Mouse (Mus musculus): ENCODE measurements around the gene Cep55. TPM values are rescaled to one million over a fixed set of nuclear protein-coding genes. Genes with fewer than 3 reads are reported as not detected.

Gene Cep55
- polyA plus RNA-seq, 2 experiments: 21.0 to 22.0 TPM

GRCm38 (mm10) chr19:38042261-38042722 lies 12.5 kb upstream of the Cep55 start:
- Histone ChIP-seq H3K4me2 (replicated peaks; ENCODE audit: low read depth, low read length, severe bottlenecking) (peak overlapping the region; percentile 79), H3K4me1 (ENCODE audit: control insufficient read depth, insufficient read depth, low read length) (peaks cover 8% of the 10 kb centered on the region), H3K9ac (ENCODE audit: low read depth, low read length, severe bottlenecking) (peak overlapping the region; percentile 35), H3K4me3 (replicated peaks; ENCODE audit: low read length) (peak overlapping the region; percentile 50), H3K36me3 (ENCODE audit: control insufficient read depth, insufficient read depth, low read length) (no peaks in the 10 kb centered on the region), H3K27ac (replicated peaks; ENCODE audit: low read depth, low read length) (no peak overlapping the region), H3K27me3 (ENCODE audit: control insufficient read depth, insufficient read depth, low read length) (no peaks in the 10 kb centered on the region), H3K9me3 (ENCODE audit: control insufficient read depth, low read length) (no peaks in the 10 kb centered on the region)
- TF ChIP-seq POLR2A (IDR thresholded peaks at IDR 0.05; ENCODE audit: borderline replicate concordance, extremely low read depth, insufficient read depth, insufficient read length): no peak
- DNase-seq (ENCODE audit: low spot score): peak; percentile 57
- ATAC-seq (ENCODE audit: low FRiP score, low read depth): peak; percentile 80
- 18% methylated on average over 5 of the region's 5 CpGs for WGBS

DNA sequence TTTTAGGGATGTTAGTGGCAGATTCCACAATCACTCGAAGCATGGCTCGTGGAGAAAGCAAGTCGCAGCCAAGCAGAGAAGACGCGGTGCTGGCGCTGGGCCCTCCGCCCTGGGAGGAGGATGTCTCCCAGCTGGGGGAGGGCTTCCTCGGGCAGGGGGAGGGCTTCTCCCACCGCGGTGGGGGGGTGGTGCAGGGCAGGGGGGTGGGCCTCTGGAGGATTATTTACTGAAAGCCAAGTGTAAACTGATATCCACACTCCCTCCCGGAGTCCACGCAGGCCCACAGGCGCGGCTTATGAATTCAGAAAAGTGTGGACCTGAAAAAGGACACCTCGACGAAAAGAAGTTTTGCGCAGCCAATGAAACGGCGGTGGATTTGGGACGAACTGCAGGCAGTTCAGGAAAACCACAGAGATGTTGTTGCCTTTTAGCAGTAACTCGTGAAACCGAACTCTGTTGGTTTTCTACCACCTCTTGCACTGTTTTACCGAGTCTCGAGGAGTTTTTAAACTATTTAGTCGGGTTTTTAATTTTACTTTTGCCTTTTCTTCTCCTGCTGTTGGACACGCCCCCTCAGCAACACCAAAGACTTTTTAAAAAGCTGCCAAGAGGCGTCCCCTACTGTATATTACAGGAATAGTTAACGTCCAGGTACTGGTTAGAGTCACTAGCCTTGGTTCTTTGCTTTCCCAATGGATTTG lies 11.4 kb upstream of the Cep55 start, which contains the start of gene Myof:
Gene Myof (minus strand): TSS at position 297 of the 701 bp plus-strand sequence.
- no peak for TF ChIP-seq POLR2A (IDR thresholded peaks at IDR 0.05; ENCODE audit: borderline replicate concordance, extremely low read depth, insufficient read depth, insufficient read length)
- Histone ChIP-seq H3K36me3 (ENCODE audit: control insufficient read depth, insufficient read depth, low read length) (no peaks in the 10 kb centered on the region), H3K27me3 (ENCODE audit: control insufficient read depth, insufficient read depth, low read length) (no peaks in the 10 kb centered on the region), H3K4me3 (replicated peaks; ENCODE audit: low read length) (peak within 1 kb of the TSS; percentile 50), H3K4me1 (ENCODE audit: control insufficient read depth, insufficient read depth, low read length) (peaks cover 8% of the 10 kb centered on the region), H3K9me3 (ENCODE audit: control insufficient read depth, low read length) (no peaks in the 10 kb centered on the region), H3K4me2 (replicated peaks; ENCODE audit: low read depth, low read length, severe bottlenecking) (peak within 1 kb of the TSS; percentile 79), H3K27ac (replicated peaks; ENCODE audit: low read depth, low read length) (peak within 1 kb of the TSS; percentile 78), H3K9ac (ENCODE audit: low read depth, low read length, severe bottlenecking) (peak within 1 kb of the TSS; percentile 65)
- ATAC-seq (ENCODE audit: low FRiP score, low read depth): peak; percentile 75
- DNase-seq (ENCODE audit: low spot score): peak; percentile 79
- WGBS: under 1% methylated on average over 28 of the region's 28 CpGs

GRCm38 (mm10) chr19:38045198-38045597 lies 9.6 kb upstream of the Cep55 start:
- Histone ChIP-seq H3K27ac (replicated peaks; ENCODE audit: low read depth, low read length) (no peak overlapping the region), H3K9me3 (ENCODE audit: control insufficient read depth, low read length) (no peaks in the 10 kb centered on the region)
- no peak for ATAC-seq (ENCODE audit: low FRiP score, low read depth)

DNA sequence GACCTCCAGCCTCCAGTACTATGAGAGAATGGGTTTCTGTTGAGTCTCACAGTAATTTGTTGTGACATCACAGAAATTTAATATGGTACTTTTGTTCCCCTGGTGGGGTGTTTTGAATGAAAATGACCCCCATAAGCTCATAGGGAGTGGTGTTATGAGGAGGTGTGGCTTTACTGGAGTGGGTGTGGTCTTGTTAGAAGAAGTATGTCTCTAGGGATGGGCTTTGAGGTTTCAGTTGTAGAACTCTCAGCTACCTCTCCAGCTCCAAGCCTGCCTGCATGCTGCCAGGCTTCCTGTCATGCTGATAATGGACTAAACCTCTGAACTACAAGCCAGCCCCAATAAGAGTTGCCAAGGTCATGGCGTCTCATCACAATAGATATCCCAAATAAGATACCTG lies 5.1 kb upstream of the Cep55 start:
- no peak for TF ChIP-seq POLR2A (IDR thresholded peaks at IDR 0.05; ENCODE audit: borderline replicate concordance, extremely low read depth, insufficient read depth, insufficient read length)
- Histone ChIP-seq H3K36me3 (ENCODE audit: control insufficient read depth, insufficient read depth, low read length) (no peaks in the 10 kb centered on the region), H3K27ac (replicated peaks; ENCODE audit: low read depth, low read length) (no peak overlapping the region), H3K4me3 (replicated peaks; ENCODE audit: low read length) (no peak overlapping the region), H3K9me3 (ENCODE audit: control insufficient read depth, low read length) (no peaks in the 10 kb centered on the region), H3K4me1 (ENCODE audit: control insufficient read depth, insufficient read depth, low read length) (peaks cover 4% of the 10 kb centered on the region; the same call in 1 of the 2 replicates), H3K9ac (ENCODE audit: low read depth, low read length, severe bottlenecking) (no peak overlapping the region), H3K4me2 (replicated peaks; ENCODE audit: low read depth, low read length, severe bottlenecking) (no peak overlapping the region), H3K27me3 (ENCODE audit: control insufficient read depth, insufficient read depth, low read length) (no peaks in the 10 kb centered on the region)
- ATAC-seq (ENCODE audit: low FRiP score, low read depth): no peak
- 92% methylated on average over 1 of the region's 1 CpGs for WGBS
- DNase-seq (ENCODE audit: low spot score): no peak

More at GRCm38 (mm10) chr19:38045198-38045597, 9.6 kb upstream of the Cep55 start:
- Histone ChIP-seq H3K4me3 (replicated peaks; ENCODE audit: low read length) (no peak overlapping the region), H3K9ac (ENCODE audit: low read depth, low read length, severe bottlenecking) (no peak overlapping the region), H3K4me2 (replicated peaks; ENCODE audit: low read depth, low read length, severe bottlenecking) (no peak overlapping the region), H3K36me3 (ENCODE audit: control insufficient read depth, insufficient read depth, low read length) (no peaks in the 10 kb centered on the region), H3K27me3 (ENCODE audit: control insufficient read depth, insufficient read depth, low read length) (no peaks in the 10 kb centered on the region), H3K4me1 (ENCODE audit: control insufficient read depth, insufficient read depth, low read length) (peaks cover 8% of the 10 kb centered on the region)
- 90% methylated on average over 3 of the region's 3 CpGs for WGBS
- TF ChIP-seq POLR2A (IDR thresholded peaks at IDR 0.05; ENCODE audit: borderline replicate concordance, extremely low read depth, insufficient read depth, insufficient read length): no peak
- no peak for DNase-seq (ENCODE audit: low spot score)

GRCm38 (mm10) chr19:38053227-38054041 lies 1.4 kb upstream of the Cep55 start:
- DNase-seq (ENCODE audit: low spot score) (peak; percentile 51), ATAC-seq (ENCODE audit: low FRiP score, low read depth) (no peak)
- Histone ChIP-seq H3K9ac (ENCODE audit: low read depth, low read length, severe bottlenecking) (peak overlapping the region; percentile 35; the same call in 1 of the 2 replicates), H3K4me1 (ENCODE audit: control insufficient read depth, insufficient read depth, low read length) (peaks cover 11% of the 10 kb centered on the region; the same call in 1 of the 2 replicates), H3K4me3 (replicated peaks; ENCODE audit: low read length) (peak overlapping the region; percentile 74), H3K27ac (replicated peaks; ENCODE audit: low read depth, low read length) (no peak overlapping the region), H3K27me3 (ENCODE audit: control insufficient read depth, insufficient read depth, low read length) (no peaks in the 10 kb centered on the region), H3K36me3 (ENCODE audit: control insufficient read depth, insufficient read depth, low read length) (0 out of 2 replicates have a peak, but pooled peaks cover 3% of the 10 kb centered on the region), H3K9me3 (ENCODE audit: control insufficient read depth, low read length) (no peaks in the 10 kb centered on the region), H3K4me2 (replicated peaks; ENCODE audit: low read depth, low read length, severe bottlenecking) (peak overlapping the region; percentile 74)
- TF ChIP-seq POLR2A (IDR thresholded peaks at IDR 0.05; ENCODE audit: borderline replicate concordance, extremely low read depth, insufficient read depth, insufficient read length): no peak
- 28% methylated on average over 8 of the region's 8 CpGs for WGBS

All from limb, embryonic 14.5 days (tissue).